Mouse (Mus musculus): ENCODE results near the gene Car3. TPM values are rescaled to one million over a fixed set of nuclear protein-coding genes. Genes with fewer than 3 reads are reported as not detected.

Gene Car3
- polyA plus RNA-seq (2014; fragmentation: Illumina TruSeq; extraction: RNeasy Lipid Tissue Mini Kit (QIAGEN cat#74804); ENCODE audit: insufficient read depth, low read depth, low replicate concordance) = 213 TPM

GRCm38 (mm10) chr3:14863022-14863711, at the start of gene Car3:
Car3 (plus strand) TSS chr3:14863512.

GRCm38 (mm10) chr3:14886102-14887098, 23.1 kb downstream of the Car3 start, which contains the start of gene Car2:
Car2 (plus strand) TSS chr3:14886273.

Other genes with a start within 250 kb of the Car3 start
- gene Car13, start 221.8 kb upstream of the Car3 start, polyA plus RNA-seq (2014; fragmentation: Illumina TruSeq; extraction: RNeasy Lipid Tissue Mini Kit (QIAGEN cat#74804); ENCODE audit: insufficient read depth, low read depth, low replicate concordance) = 3.3 TPM
- not detected for gene Car1, start 55.1 kb upstream of the Car3 start, polyA plus RNA-seq (2014; fragmentation: Illumina TruSeq; extraction: RNeasy Lipid Tissue Mini Kit (QIAGEN cat#74804); ENCODE audit: insufficient read depth, low read depth, low replicate concordance)
- 74.6 TPM for gene Car2, start 22.8 kb downstream of the Car3 start, polyA plus RNA-seq (2014; fragmentation: Illumina TruSeq; extraction: RNeasy Lipid Tissue Mini Kit (QIAGEN cat#74804); ENCODE audit: insufficient read depth, low read depth, low replicate concordance)

Measured in lung, adult 10 weeks (tissue).